Mouse (Mus musculus): Measurements from ENCODE around the gene Tbc1d24.

DNA sequence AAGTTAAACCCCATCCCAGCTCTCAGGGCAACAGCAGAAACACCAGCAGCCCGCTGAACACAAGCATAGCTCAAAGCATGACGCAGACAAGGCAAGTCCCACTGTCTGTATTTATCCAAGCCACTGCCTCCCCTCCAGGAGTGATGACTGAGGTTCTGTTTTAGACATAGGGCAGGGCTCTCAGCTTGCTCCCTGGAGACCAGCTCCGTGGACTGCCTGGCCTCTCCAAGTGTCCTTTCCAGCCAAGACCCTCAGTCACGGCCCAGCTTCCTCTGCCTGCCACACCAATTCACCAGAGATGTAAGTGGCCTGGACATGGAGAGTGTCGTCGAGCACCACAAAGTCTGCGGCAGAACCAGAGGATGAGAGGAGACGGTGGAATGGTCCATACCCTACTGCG is 49.6 kb downstream of the Tbc1d24 start:
- TF ChIP-seq CTCF (IDR thresholded peaks at IDR 0.05; ENCODE audit: control insufficient read depth, insufficient read depth, insufficient read length): no peak
- TF ChIP-seq MYOG (IDR thresholded peaks at IDR 0.05; ENCODE audit: control insufficient read depth, extremely low read depth, insufficient read length): no peak

Data from C2C12 (cell line).